Mouse (Mus musculus) left cerebral cortex, adult 18-20 months (tissue): ENCODE measurements around the gene Ccr3. TPM values are rescaled to one million over a fixed set of nuclear protein-coding genes. Genes with fewer than 3 reads are reported as not detected.
"Not testable (repeated sequence)": the region's sequence is repeated elsewhere in the genome, so short reads cannot be mapped to it uniquely, and the experiment has no call there.

Source experiments
- DNase-seq, 2 experiments: peaks; one replicate each; pipeline ENCODE4 v3.0.0; 2021 to 2022; ENCODE audit warnings: low spot score in 2 of 2, mixed read lengths in 1 of 2
- total RNA-seq, 2 experiments: library from RNA; stranded (reverse); gene quantifications; 2 replicates each; pipeline ENCODE4 v1.2.3; 2021

The Ccr3 gene
- total RNA-seq, 2 experiments from 2014 or later, result not detected

- DNase-seq, result no peak
Measured at GRCm38 (mm10) chr9:124038949-124039348, 17.2 kb downstream of the Ccr3 start.

- DNase-seq, result no peak
Measured at GRCm38 (mm10) chr9:124040932-124041331, 19.2 kb downstream of the Ccr3 start.

- DNase-seq, result no peak
Measured at GRCm38 (mm10) chr9:124053532-124053931, 31.8 kb downstream of the Ccr3 start.

- no peak for DNase-seq
Measured at GRCm38 (mm10) chr9:124056158-124056709, 34.5 kb downstream of the Ccr3 start.

- DNase-seq, result no peak
Measured at GRCm38 (mm10) chr9:124059660-124060352, 38.0 kb downstream of the Ccr3 start.

GRCm38 (mm10) chr9:124061474-124062432 is 40.0 kb downstream of the Ccr3 start:
- DNase-seq, result not testable (repeated sequence)

GRCm38 (mm10) chr9:124066572-124067103 is 44.9 kb downstream of the Ccr3 start:
- DNase-seq, result no peak

GRCm38 (mm10) chr9:124068098-124069058 is 46.6 kb downstream of the Ccr3 start:
- no peak for DNase-seq

GRCm38 (mm10) chr9:124071506-124071905 is 49.7 kb downstream of the Ccr3 start:
- DNase-seq, result no peak

- no peak for DNase-seq
Measured at GRCm38 (mm10) chr9:124079803-124080202, 58.0 kb downstream of the Ccr3 start.

GRCm38 (mm10) chr9:124080471-124080870 is 58.7 kb downstream of the Ccr3 start:
- not testable (repeated sequence) for DNase-seq

Other genes with a start within 250 kb of the Ccr3 start
- gene Cxcr6, start 215.5 kb upstream of the Ccr3 start, total RNA-seq, result not detected
- gene Fyco1, start 170.1 kb upstream of the Ccr3 start, total RNA-seq, result 10 to 100 TPM; 25.7 to 25.8 TPM
- not detected for gene Xcr1, start 159.9 kb upstream of the Ccr3 start, total RNA-seq
- gene Ccr1, start 53.3 kb upstream of the Ccr3 start, total RNA-seq, result not detected
- gene Ccr1l1, start 43.6 kb upstream of the Ccr3 start, total RNA-seq, result not detected
- under 1 TPM; 0.19 TPM for gene Ccr2, start 80.0 kb downstream of the Ccr3 start, total RNA-seq
- 1 to 10 TPM; 4.3 to 7.2 TPM for gene Ccr5, start 99.6 kb downstream of the Ccr3 start, total RNA-seq